Mouse (Mus musculus) spleen, adult 2 months (tissue): ENCODE results near the gene Zpbp2.

ENCODE experiments used
- CTCF ChIP-seq: fragments of 200-500 bp; IDR thresholded peaks from 2 replicates; pipeline ENCODE4 v1.5.1; 2011; ENCODE audit warnings: mild to moderate bottlenecking, inconsistent platforms; ENCODE audit not compliant: insufficient read depth, insufficient read length, insufficient replicate concordance; ENCODE audit errors: extremely low read depth
- POLR2A ChIP-seq: fragments of 200-500 bp; IDR thresholded peaks from 2 replicates; pipeline ENCODE4 v1.6.1; 2011; ENCODE audit warnings: low read depth, low read length, inconsistent platforms

DNA sequence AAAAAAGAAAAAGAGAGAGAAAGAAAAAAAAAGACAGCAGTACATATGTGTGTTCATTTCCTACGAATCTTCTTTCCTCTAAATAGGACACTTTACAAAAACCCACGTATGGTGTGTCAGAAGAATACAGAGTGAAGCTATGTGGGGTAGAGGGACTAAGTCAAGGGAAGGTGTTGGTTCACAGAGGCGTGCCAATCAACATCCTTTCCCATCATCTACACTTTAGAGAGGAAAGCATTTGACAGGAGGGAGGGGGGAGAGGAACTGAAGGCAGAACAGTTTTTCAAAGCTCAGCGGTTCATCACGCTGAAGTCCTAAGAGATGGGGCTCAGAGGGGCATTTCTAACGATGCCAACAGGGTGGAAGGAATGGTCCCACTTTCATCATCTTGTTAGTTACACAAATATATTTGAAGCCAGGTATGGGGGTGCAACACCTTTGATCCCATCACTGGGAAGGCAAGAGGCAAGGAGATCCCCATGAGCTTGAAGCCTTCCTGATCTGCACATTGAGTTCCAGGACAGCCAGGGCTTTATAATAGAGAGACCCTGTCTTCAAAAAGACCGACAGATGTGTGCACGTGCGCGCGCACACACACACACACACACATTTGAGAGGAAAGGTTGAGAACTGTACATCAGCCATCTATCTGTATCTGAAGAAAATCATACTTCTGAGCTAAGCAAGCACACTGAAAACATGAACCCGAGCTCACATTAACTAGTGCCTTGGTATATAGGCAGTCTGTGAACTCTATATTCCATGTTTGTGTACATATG is 4.2 kb upstream of the Zpbp2 start:
- no peak for TF ChIP-seq CTCF
- TF ChIP-seq POLR2A, result peak; percentile 57
